Mouse (Mus musculus) thymus, postnatal 0 days (tissue): Measurements from ENCODE around the gene Kif14. TPM values are rescaled to one million over a fixed set of nuclear protein-coding genes. Genes with fewer than 3 reads are reported as not detected.
A peak's percentile ranks its signal among the peaks of the same experiment; 100 is the strongest.
"Not testable (repeated sequence)": the region's sequence is repeated elsewhere in the genome, so short reads cannot be mapped to it uniquely, and the experiment has no call there.

ENCODE experiments used
- DNase-seq: peaks from one replicate; pipeline ENCODE4 v3.0.0-alpha.2; 2015; ENCODE audit warnings: low spot score
- polyA plus RNA-seq: library from polyadenylated mRNA; unstranded; fragments of >200 nt; fragmentation: Nextera tagmentation; extraction: Ambion mirVana; gene quantifications from 2 replicates; pipeline ENCODE4 v1.2.1, GENCODE M21; 2015

Gene Kif14
- polyA plus RNA-seq, 1 experiment from 2014 or later: 5.8 TPM

DNA sequence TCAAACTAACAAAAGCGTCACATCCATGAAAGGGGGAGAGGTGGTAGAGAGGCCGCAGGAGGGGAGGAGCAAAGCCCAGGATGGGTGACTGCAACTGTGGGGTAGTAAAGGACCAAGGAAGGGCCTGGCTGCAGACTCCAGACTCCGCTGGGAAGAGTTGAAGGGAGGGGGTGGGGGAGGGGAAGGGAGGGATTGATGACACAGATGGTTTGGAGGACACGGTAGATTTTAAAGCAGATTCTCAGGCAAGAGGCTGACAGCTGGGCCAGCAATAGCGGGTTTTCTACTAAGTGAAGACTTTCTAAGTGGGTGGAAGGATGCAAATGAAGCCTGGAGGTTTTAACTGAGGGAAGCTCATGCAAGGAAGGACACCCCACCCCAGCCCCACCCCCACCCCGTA lies 4.3 kb downstream of the Kif14 start:
- DNase-seq: no peak

- no peak for DNase-seq
Measured at GRCm38 (mm10) chr1:136491681-136492080, 25.5 kb downstream of the Kif14 start.

DNA sequence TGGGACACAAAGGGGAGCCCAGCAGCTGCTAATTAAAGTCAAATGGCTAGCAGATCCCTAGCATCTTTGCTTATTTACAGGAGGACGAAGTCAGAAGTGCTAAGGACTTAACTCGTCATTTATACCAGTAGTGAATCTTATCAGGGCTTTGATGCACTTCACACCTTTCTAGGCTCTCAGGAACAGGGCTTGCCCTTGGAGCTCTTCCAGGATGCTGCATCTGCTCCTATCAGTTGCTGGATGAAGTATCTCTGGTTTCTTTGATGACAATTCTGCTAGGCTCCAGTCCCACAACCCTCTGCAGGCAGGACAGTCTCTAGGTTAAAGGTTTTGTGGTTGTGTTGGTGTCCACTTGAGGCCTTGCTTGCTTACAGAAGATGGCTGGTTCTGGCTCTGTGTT lies 26.1 kb downstream of the Kif14 start:
- no peak for DNase-seq

- no peak for DNase-seq
Measured at GRCm38 (mm10) chr1:136499317-136499716, 33.2 kb downstream of the Kif14 start.

DNA sequence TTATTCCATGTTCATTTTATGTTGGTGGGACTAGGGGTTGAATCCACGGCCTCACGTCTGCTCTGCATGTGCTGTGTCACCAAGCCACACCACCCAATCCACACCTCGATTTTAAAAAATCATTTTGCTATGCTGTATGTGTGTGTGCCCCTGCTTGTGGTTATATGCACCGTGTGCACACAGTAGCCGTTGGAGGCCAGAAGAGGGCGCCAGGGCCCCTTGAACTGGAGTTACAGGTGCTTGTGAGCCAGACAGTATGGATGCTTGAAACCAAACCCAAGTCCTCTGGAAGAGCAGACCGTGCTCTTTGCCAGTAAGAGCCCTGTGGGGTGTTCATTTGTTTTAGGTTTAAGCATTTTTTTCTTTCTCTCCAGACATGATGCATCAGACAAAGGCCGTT lies 36.8 kb downstream of the Kif14 start:
- DNase-seq: no peak

- DNase-seq: not testable (repeated sequence)
Measured at GRCm38 (mm10) chr1:136506255-136506654, 40.1 kb downstream of the Kif14 start.

DNA sequence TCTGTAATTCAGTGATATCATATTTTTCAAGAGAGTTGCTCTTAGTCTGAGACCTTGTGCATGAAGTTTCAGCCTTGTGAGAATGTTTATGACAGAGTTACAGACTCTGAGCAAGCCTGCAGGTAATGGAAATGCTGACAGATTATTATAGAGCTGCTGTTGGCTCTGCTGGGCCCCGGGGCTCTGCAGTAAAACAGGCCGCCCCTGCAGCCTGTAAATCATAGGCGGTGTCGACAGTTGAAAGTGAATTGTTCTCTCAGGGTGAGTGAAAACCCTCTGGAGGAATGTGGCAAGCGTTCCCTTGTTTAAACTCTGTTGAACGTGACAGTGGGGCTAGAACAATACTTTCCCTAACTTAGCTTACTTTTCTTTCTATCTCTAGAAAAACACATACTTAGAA lies 46.2 kb downstream of the Kif14 start:
- DNase-seq: no peak

DNA sequence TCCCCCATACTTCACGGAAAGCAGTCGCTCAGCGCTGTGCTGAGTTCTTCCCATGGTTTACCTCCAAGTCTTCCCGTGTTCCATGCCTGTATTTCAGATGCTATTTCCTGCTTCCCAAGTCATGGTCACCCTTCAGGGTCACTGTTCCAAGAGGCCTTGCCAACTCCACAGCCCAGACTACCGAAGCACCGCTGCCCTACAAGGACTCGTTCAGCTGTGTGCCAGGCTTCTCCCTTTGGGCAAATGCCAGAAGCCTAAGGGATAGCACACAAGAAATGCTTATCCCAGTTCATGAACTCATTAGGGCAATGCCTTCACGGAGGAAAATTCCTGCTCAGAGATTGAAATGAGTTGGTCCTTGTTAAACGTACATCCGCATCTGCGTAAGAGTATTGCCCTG lies 47.0 kb downstream of the Kif14 start:
- no peak for DNase-seq

GRCm38 (mm10) chr1:136518699-136519356 lies 52.7 kb downstream of the Kif14 start:
- no peak for DNase-seq

- peak; percentile 15 for DNase-seq
Measured at GRCm38 (mm10) chr1:136521363-136521937, 55.3 kb downstream of the Kif14 start.

DNA sequence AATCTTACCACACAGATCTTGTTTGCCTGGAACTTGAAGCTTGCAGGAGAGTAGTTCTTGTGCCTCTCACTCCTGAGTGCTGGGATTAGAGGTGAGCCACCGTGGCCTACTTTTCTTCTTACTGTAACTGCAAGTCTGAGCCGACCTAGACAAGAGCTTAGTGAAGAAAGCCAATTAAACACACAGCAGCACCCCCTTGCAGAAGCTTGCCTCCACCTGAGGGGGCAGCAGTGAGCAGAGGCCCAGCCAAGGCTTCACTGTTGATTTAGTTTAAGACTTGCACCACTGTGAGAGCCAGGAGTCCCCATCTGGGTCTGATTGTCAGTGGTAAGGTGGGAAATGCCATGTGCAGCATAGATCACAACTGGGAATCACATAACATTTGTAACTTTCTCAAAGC lies 58.8 kb downstream of the Kif14 start:
- DNase-seq: peak; percentile 75

DNA sequence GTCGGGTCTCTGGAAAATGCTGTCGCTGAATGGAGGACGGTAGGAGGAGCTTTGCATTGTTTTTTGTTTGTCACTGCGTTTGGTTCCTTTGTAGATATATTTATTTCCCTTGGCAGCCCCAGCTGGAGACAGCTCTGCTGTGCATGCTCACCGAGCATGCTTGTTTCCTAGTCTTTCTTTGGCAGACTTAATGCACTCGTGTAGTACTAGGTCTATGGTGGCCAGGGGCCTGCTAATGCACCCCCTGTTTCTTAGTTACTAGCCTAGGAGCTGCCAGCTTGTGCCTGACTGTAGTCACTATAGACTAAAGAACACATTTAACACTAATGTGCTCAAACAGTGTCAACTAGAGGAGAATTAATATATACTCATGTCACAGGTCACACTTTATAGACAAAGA lies 59.7 kb downstream of the Kif14 start:
- DNase-seq: no peak

GRCm38 (mm10) chr1:136527163-136527562 lies 61.0 kb downstream of the Kif14 start:
- no peak for DNase-seq

DNA sequence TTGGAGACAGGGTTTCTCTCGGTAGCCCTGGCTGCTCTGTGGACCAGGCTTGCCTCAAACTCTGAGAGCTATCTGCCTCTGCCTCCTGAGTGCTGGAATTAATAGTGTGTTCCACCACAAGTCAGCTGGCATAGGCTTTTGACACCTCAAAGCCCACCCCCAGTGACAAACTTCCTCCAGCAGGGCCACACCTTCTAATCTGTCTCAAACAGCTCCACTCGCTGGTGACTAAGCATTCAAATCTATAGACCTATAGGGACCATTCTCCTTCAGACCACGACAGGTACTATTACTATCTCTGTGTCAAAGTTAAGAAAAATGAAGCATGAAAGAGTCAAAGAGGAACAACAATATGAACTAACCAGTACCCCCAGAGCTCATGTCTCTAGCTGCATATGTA lies 66.4 kb downstream of the Kif14 start:
- no peak for DNase-seq

DNA sequence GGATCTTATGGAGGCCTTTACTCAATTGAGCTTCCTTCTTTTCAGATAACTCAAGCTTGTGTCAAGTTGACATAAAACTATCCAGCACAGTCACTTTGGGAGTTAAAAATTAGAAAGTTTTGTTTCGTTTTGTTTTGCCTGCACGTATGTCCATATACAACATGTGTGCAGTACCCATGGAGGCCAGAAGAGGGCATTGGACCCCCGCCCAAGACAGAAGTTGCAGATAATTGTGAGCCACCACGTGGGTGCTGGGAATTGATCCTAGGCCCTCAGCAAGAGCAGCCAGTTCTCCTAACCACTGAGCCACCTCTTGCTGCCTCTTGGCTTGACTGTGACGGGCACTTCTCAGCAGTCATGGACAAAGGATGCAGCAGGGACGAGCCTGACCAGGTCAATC lies 70.8 kb downstream of the Kif14 start:
- DNase-seq: no peak

DNA sequence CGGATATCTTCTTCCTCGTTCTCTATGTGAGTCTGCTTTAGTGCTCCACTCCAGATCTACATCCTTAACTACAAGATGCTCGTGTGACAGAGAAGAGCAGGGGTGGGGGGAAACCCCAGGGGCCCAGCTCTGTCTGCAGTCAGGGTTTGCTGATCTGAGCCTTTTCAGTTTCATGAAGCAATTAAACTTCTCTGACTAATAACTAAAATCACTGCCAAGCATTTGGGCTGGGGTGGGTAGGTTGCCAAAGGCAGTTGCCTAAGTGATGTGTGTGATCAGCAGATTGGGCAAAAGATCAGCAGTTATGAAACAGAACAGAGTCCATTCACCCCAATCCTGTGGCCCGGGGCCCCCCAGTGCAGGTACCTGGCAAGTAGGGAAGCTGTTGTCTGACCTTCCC lies 72.1 kb downstream of the Kif14 start:
- DNase-seq: no peak

- DNase-seq: no peak
Measured at GRCm38 (mm10) chr1:136540407-136540895, 74.3 kb downstream of the Kif14 start.

DNA sequence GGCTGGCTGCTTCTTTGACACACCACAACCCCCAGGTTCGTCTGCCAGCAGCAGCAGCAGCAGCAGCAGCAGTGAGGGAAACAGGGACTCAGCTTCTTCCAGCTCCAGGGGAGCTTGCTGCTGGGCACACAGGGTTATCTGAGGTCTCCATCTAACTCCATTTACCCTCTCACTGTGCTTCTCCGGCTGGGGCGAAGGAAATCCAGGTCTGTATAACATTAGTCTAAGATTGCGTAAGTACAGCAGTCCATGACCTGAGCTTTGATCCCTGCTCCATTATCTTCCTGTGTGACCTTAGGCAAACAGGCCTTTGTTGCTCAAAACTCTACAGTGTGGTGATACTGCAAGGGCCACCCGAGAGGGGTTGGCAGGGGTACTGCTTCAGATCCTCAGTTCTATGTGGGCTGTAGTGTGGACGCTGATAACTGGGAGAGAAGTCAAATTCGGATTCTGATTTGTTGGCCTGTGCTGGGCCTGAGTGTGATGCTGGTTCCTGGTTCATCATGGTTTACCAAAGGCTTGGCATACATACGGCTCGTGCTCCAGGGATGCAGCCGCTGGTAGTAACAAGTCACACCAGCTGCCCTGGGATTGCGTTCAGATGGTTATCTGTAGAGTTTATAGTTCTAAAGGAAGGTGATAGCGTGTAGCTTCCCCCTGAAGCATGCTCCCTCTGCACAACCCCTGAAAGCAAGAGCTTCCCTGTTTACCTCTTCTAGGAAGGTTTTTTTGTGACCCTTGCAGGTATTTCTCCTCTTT lies 75.7 kb downstream of the Kif14 start:
- no peak for DNase-seq

GRCm38 (mm10) chr1:136543920-136544319 lies 77.8 kb downstream of the Kif14 start:
- no peak for DNase-seq

DNA sequence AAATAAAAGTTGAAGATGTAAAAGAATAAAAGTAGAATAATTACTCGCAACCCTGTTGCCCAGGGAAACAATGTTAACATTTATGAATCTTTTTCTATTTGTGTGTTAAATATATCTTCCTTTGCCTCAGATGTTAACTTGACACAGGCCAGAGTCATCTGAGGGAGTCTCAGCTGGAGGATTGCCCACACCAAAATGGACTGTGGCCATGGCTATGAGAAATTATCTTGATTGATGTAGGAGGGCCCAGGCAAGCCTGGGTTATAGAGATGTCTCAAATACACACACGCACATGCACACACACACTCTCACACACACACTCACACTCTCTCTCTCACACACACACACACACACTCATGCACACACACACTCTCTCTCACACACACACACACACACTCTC lies 80.9 kb downstream of the Kif14 start:
- no peak for DNase-seq

GRCm38 (mm10) chr1:136550285-136550684 lies 84.1 kb downstream of the Kif14 start:
- DNase-seq: no peak

GRCm38 (mm10) chr1:136550851-136551540 lies 84.9 kb downstream of the Kif14 start:
- peak; percentile 78 for DNase-seq
